Mouse (Mus musculus) embryonic facial prominence, embryonic 14.5 days (tissue): ENCODE results near the gene C1qtnf6. TPM values are rescaled to one million over a fixed set of nuclear protein-coding genes. Genes with fewer than 3 reads are reported as not detected.

Source experiments
- ATAC-seq: fragments of 200-750 bp; cut with Nextera tagmentation; 2 replicates; pipeline ENCODE4 v1.8.0; 2017; ENCODE audit warnings: low read depth, moderate number of reproducible peaks, moderate TSS enrichment
- DNase-seq: peaks from one replicate; pipeline ENCODE4 v3.0.0-alpha.2; 2015; ENCODE audit warnings: low spot score
- H3K27ac ChIP-seq: fragments of 300-500 bp; sonication (generic); replicated peaks from 2 replicates; pipeline ENCODE4 v1.5.1; 2014; ENCODE audit warnings: low read depth, mild to moderate bottlenecking, low read length, moderate library complexity
- H3K27me3 ChIP-seq: fragments of 300-500 bp; sonication (generic); replicated peaks from 2 replicates; pipeline ENCODE4 v1.6.1; 2014; ENCODE audit warnings: low read length; ENCODE audit not compliant: control insufficient read depth, insufficient read depth
- H3K36me3 ChIP-seq: fragments of 300-500 bp; sonication (generic); 2 replicates; pipeline ENCODE4 v1.6.1; 2014; ENCODE audit warnings: low read length, mixed read lengths; ENCODE audit not compliant: control insufficient read depth, insufficient read depth
- H3K4me1 ChIP-seq: fragments of 300-500 bp; sonication (generic); 2 replicates; pipeline ENCODE4 v1.6.1; 2014; ENCODE audit warnings: antibody characterized with exemption, low read length; ENCODE audit not compliant: control insufficient read depth, insufficient read depth
- H3K4me2 ChIP-seq: fragments of 300-500 bp; sonication (generic); 2 replicates; pipeline ENCODE4 v1.6.1; 2014; ENCODE audit warnings: low read depth, mild to moderate bottlenecking, low read length, moderate library complexity, mixed read lengths
- H3K4me3 ChIP-seq: fragments of 300-500 bp; sonication (generic); 2 replicates; pipeline ENCODE4 v1.5.1; 2014; ENCODE audit warnings: low read depth, mild to moderate bottlenecking, low read length
- H3K9ac ChIP-seq: fragments of 300-500 bp; sonication (generic); 2 replicates; pipeline ENCODE4 v1.6.1; 2014; ENCODE audit warnings: low read depth, mild to moderate bottlenecking, low read length, moderate library complexity, mixed read lengths
- H3K9me3 ChIP-seq: fragments of 300-500 bp; sonication (generic); 2 replicates; pipeline ENCODE4 v1.6.1; 2016; ENCODE audit warnings: low read length; ENCODE audit not compliant: control insufficient read depth
- WGBS: fragments of 180-500 bp; shearing (Covaris S2); extraction: QIAGEN DNeasy Blood & Tissue Kit; methylation state at CpG from one replicate; pipeline ENCODE4 v1.1.7; 2014; 5-methylcytosine and 5-hydroxymethylcytosine counted together
- polyA plus RNA-seq: library from polyadenylated mRNA; unstranded; fragments of >200 nt; fragmentation: Nextera tagmentation; extraction: Ambion mirVana; gene quantifications from 2 replicates; pipeline ENCODE4 v1.2.1, GENCODE M21; 2014

The C1qtnf6 gene
- polyA plus RNA-seq, 1 experiment from 2014 or later: 67.5 TPM

DNA sequence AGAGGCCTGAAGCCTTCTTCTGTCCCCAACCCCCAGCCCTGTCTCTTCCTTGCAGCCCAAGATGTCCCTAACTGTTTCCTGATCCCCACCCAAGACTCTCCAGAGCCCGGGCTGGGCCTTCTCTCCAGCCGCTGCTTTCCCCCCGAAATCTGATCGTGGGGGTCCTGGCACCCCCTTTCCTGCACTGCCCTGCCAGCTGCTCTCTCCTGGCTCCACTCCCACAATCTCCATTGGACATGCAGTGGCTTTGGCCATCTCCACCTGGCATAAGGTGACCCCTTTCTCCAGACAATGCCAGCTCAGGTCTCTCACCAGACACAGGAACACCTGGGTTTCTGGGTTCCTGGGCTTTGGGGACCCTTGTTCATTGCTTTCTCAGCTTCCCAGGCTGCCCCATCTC, 53.1 kb downstream of the C1qtnf6 start:
- Histone ChIP-seq H3K4me2 (no peak overlapping the region), H3K27ac (no peak overlapping the region), H3K9me3 (no peaks in the 10 kb centered on the region), H3K36me3 (no peaks in the 10 kb centered on the region), H3K9ac (no peak overlapping the region), H3K27me3 (no peaks in the 10 kb centered on the region), H3K4me3 (no peak overlapping the region), H3K4me1 (no peaks in the 10 kb centered on the region)
- DNase-seq: no peak
- 91% methylated on average over 4 of the region's 4 CpGs for WGBS
- no peak for ATAC-seq

DNA sequence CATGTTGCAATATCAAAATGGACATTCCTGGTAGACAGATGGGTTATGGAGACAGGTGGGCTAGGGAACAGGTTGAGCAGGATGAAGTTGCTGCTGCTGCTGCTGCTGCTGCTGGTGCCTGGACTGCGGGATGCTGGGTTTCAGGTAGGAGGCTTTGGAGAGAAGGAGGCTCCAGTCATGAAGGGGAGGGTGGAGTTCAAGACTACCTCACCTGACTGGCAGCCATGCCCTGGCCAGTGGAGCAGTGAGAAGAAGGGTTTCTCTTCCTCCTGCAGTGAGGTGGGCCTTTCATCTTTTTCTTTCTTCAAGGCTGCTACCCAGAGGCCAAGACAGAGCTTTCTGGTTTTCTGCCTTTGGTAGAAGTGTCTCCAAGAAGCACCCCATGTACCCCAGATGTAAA, 54.3 kb downstream of the C1qtnf6 start:
- WGBS: 85% methylated on average over 1 of the region's 1 CpGs
- Histone ChIP-seq H3K4me3 (no peak overlapping the region), H3K27ac (no peak overlapping the region), H3K36me3 (no peaks in the 10 kb centered on the region), H3K27me3 (no peaks in the 10 kb centered on the region), H3K9me3 (no peaks in the 10 kb centered on the region), H3K4me1 (no peaks in the 10 kb centered on the region), H3K4me2 (no peak overlapping the region), H3K9ac (no peak overlapping the region)
- DNase-seq (no peak), ATAC-seq (no peak)

DNA sequence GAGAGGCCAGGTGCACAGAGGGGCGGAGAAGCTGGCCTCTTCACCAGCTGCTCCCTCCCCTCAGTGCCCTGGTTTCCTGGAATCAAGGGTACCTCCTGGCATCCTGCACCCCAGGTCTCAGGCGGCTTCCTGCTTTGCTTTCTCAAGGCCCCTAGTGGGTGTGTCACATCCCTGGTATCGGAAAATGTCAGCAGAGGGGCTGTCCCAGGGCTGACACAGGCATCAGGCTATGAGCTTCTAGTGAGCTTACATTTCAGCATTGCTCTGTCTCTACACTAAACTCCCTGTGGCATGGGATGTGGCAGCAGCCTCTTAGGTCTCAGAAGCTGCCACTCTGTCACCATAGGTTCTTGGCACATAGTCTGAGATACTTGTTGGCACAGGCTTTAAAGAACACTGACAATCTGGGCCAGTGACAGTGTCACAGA, 55.6 kb downstream of the C1qtnf6 start:
- peak; percentile 8 for DNase-seq

GRCm38 (mm10) chr15:78473442-78473841, 57.8 kb downstream of the C1qtnf6 start:
- no peaks in the 10 kb centered on the region for H3K4me1 ChIP-seq
- H3K4me2 ChIP-seq: no peak overlapping the region
- H3K36me3 ChIP-seq: no peaks in the 10 kb centered on the region
- ATAC-seq (no peak), DNase-seq (no peak)
- 88% methylated on average over 6 of the region's 6 CpGs for WGBS
- no peak overlapping the region for H3K9ac ChIP-seq
- H3K27me3 ChIP-seq: no peaks in the 10 kb centered on the region
- no peak overlapping the region for H3K27ac ChIP-seq
- no peaks in the 10 kb centered on the region for H3K9me3 ChIP-seq
- no peak overlapping the region for H3K4me3 ChIP-seq

More for the DNA sequence above, 55.6 kb downstream of the C1qtnf6 start:
- Histone ChIP-seq H3K9ac (no peak overlapping the region), H3K36me3 (no peaks in the 10 kb centered on the region), H3K4me1 (no peaks in the 10 kb centered on the region), H3K9me3 (no peaks in the 10 kb centered on the region), H3K27ac (no peak overlapping the region), H3K27me3 (no peaks in the 10 kb centered on the region), H3K4me3 (no peak overlapping the region), H3K4me2 (no peak overlapping the region)
- 50% methylated on average over 3 of the region's 3 CpGs for WGBS
- peak; percentile 6; the same call in 1 of the 2 replicates for ATAC-seq

Other genes starting within 250 kb of the C1qtnf6 start
- gene Csf2rb2, start 225.7 kb downstream of the C1qtnf6 start, polyA plus RNA-seq: 0.71 and 1.3 TPM in 2 replicates
- 4.2 and 4.6 TPM in 2 replicates for gene Csf2rb, start 205.7 kb downstream of the C1qtnf6 start, polyA plus RNA-seq
- not detected in 2 replicates for gene Tex33, start 135.5 kb downstream of the C1qtnf6 start, polyA plus RNA-seq
- gene Tst, start 125.5 kb downstream of the C1qtnf6 start, polyA plus RNA-seq: 35.0 and 39.1 TPM in 2 replicates
- 3.0 and 3.5 TPM in 2 replicates for gene Mpst, start 125.0 kb downstream of the C1qtnf6 start, polyA plus RNA-seq
- gene Kctd17, start 102.9 kb downstream of the C1qtnf6 start, polyA plus RNA-seq: 46.9 and 54.1 TPM in 2 replicates
- 1.1 and 1.5 TPM in 2 replicates for gene Tmprss6, start 62.8 kb downstream of the C1qtnf6 start, polyA plus RNA-seq
- gene Il2rb, start 36.1 kb downstream of the C1qtnf6 start, polyA plus RNA-seq: 0.42 and 0.55 TPM in 2 replicates
- gene Sstr3, start 13.3 kb upstream of the C1qtnf6 start, polyA plus RNA-seq: 0.14 TPM in 1 of 2 replicates, not detected in the other
- gene Rac2, start 41.4 kb upstream of the C1qtnf6 start, polyA plus RNA-seq: 27.9 and 29.2 TPM in 2 replicates
- gene Cyth4, start 65.6 kb upstream of the C1qtnf6 start, polyA plus RNA-seq: 6.9 and 7.2 TPM in 2 replicates
- gene Elfn2, start 187.4 kb upstream of the C1qtnf6 start, polyA plus RNA-seq: 0.18 and 0.28 TPM in 2 replicates
- gene Mfng, start 242.1 kb upstream of the C1qtnf6 start, polyA plus RNA-seq: 13.6 and 13.7 TPM in 2 replicates